In the genomic region with DNA sequence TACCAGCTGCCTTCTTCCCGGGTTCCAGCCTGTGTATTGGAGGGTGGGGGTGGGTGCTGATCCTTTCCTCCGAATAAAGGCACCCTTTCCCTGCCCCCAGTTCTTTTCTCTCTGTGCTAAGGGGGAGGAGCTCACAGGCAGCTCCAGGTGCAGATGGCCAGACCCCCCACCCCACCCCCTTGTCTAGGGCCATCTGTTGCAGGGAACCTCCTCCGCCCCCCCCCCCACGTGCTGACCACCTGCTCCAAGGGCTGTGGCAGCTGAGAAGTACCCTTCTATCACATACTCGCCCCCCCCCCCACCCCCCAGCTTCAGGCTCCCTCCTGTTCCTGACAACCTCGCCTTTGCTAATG, we compare ENCODE assay signal across 8 mouse cellular contexts. TPM values are rescaled to one million over a fixed set of nuclear protein-coding genes. Genes with fewer than 3 reads are reported as not detected.
A peak's percentile ranks its signal among the peaks of the same experiment; 100 is the strongest.
DNase-seq lines count a peak whose midpoint lies in the region; ATAC-seq and TF ChIP-seq lines count a peak whose summit lies in the region.

No protein-coding gene starts in this region.

- H3K27ac ChIP-seq in gastrocnemius, adult 2 months = peak overlapping the region; percentile 87
- H3K27ac ChIP-seq in forebrain, embryonic 15.5 days (replicated peaks) = peak overlapping the region; percentile 95
- peak overlapping the region; percentile 94 for H3K27ac ChIP-seq in midbrain, embryonic 10.5 days (replicated peaks)

- peak overlapping the region; percentile 88 for H3K4me3 ChIP-seq in gastrocnemius, adult 2 months
- peak overlapping the region; percentile 85 for H3K4me3 ChIP-seq in E14TG2a.4 (replicated peaks; ENCODE audit: low read length)
- H3K4me3 ChIP-seq in forebrain, embryonic 15.5 days = peak overlapping the region; percentile 82
- H3K4me3 ChIP-seq in midbrain, embryonic 10.5 days = peak overlapping the region; percentile 92

- no peaks in the 10 kb centered on the region for H3K27me3 ChIP-seq in E14TG2a.4 (ENCODE audit: insufficient read depth, low read length)
- H3K27me3 ChIP-seq in forebrain, embryonic 15.5 days = no peaks in the 10 kb centered on the region
- peaks cover 11% of the 10 kb centered on the region for H3K27me3 ChIP-seq in midbrain, embryonic 10.5 days (ENCODE audit: low read depth, poor library complexity, severe bottlenecking)

- peak overlapping the region; percentile 77 for H3K4me2 ChIP-seq in forebrain, embryonic 15.5 days (replicated peaks)

- H3K9me3 ChIP-seq in E14TG2a.4 (ENCODE audit: low read length) = no peaks in the 10 kb centered on the region
- H3K9me3 ChIP-seq in forebrain, embryonic 15.5 days = no peaks in the 10 kb centered on the region
- H3K9me3 ChIP-seq in midbrain, embryonic 10.5 days (replicated peaks) = no peaks in the 10 kb centered on the region

- H3K9ac ChIP-seq in forebrain, embryonic 15.5 days (replicated peaks) = no peak overlapping the region

- no peak for DNase-seq in gastrocnemius, adult 2 months
- DNase-seq in gastrocnemius, adult 18-20 months (ENCODE audit: low spot score) = no peak
- DNase-seq in midbrain, embryonic 10.5 days (ENCODE audit: low spot score) = peak; percentile 65
- no peak for DNase-seq in adrenal gland, postnatal 25 days
- no peak for DNase-seq in right cerebral cortex, postnatal 25 days
- DNase-seq in adrenal gland, adult 2 months = no peak

- peak; percentile 41 for ATAC-seq in forebrain, embryonic 15.5 days (replicated peaks)

- peaks cover 73% of the 10 kb centered on the region for H3K4me1 ChIP-seq in E14TG2a.4 (replicated peaks; ENCODE audit: low read depth, low read length)
- peaks cover 49% of the 10 kb centered on the region for H3K4me1 ChIP-seq in forebrain, embryonic 15.5 days
- peaks cover 59% of the 10 kb centered on the region for H3K4me1 ChIP-seq in midbrain, embryonic 10.5 days

- intact Hi-C loops in gastrocnemius, adult 2 months (cut with DNase I) = loop anchor here (1.0 to 5.0 kb wide), 2 partner anchors 28 to 96 kb away; no protein-coding TSS in a partner anchor

- peaks cover 34% of the 10 kb centered on the region for H3K36me3 ChIP-seq in E14TG2a.4 (ENCODE audit: insufficient read depth, low read length)
- H3K36me3 ChIP-seq in forebrain, embryonic 15.5 days = peaks cover 11% of the 10 kb centered on the region
- H3K36me3 ChIP-seq in midbrain, embryonic 10.5 days = peaks cover 24% of the 10 kb centered on the region

- 0% methylated on average over 5 of the region's 6 CpGs for WGBS in forebrain, embryonic 15.5 days
- 1% methylated on average over 5 of the region's 6 CpGs for WGBS in midbrain, embryonic 10.5 days

- TF ChIP-seq CTCF in gastrocnemius, adult 2 months (IDR thresholded peaks at IDR 0.05) = no peak
- no peak for TF ChIP-seq CTCF in E14TG2a.4 (conservative IDR thresholded peaks at IDR 0.05; ENCODE audit: low read length)

RNA-seq across cellular contexts. Expression of gene Numbl, which starts 0.4 kb away (rescaled TPM):
- 1 to 10 TPM; 3.8 to 4.2 TPM for total RNA-seq in gastrocnemius, adult 2 months (2021)
- total RNA-seq in gastrocnemius, adult 18-20 months (2021) = 1 to 10 TPM; 2.2 to 2.8 TPM
- polyA plus RNA-seq in forebrain, embryonic 15.5 days (2015; fragmentation: Nextera tagmentation; extraction: Ambion mirVana) = 47.2 and 49.0 TPM in 2 replicates
- 21.0 and 25.7 TPM in 2 replicates for polyA plus RNA-seq in midbrain, embryonic 10.5 days (2016; fragmentation: Nextera tagmentation; extraction: Ambion mirVana)
- total RNA-seq in adrenal gland, postnatal 25 days (2021) = 8.4 and 12.6 TPM in 2 replicates
- total RNA-seq in adrenal gland, adult 2 months (2021) = 10 to 100 TPM in 1 of 2 experiments, 1 to 10 TPM in 1; 5.2 to 13.3 TPM
- 37.2 and 48.0 TPM in 2 replicates for polyA plus RNA-seq in adrenal gland, adult 2 months (2012; rRNA removed)

RNA-seq across cellular contexts. Expression of gene Coq8b, which starts 25.0 kb away (rescaled TPM):
- 1 to 10 TPM; 3.2 to 3.4 TPM for total RNA-seq in gastrocnemius, adult 2 months (2021)
- 1 to 10 TPM; 2.6 to 2.9 TPM for total RNA-seq in gastrocnemius, adult 18-20 months (2021)
- 26.1 and 27.8 TPM in 2 replicates for polyA plus RNA-seq in forebrain, embryonic 15.5 days (2015; fragmentation: Nextera tagmentation; extraction: Ambion mirVana)
- 23.1 and 24.1 TPM in 2 replicates for polyA plus RNA-seq in midbrain, embryonic 10.5 days (2016; fragmentation: Nextera tagmentation; extraction: Ambion mirVana)
- 74.4 and 90.3 TPM in 2 replicates for total RNA-seq in adrenal gland, postnatal 25 days (2021)
- total RNA-seq in adrenal gland, adult 2 months (2021) = 10 to 100 TPM; 49.7 to 64.4 TPM
- polyA plus RNA-seq in adrenal gland, adult 2 months (2012; rRNA removed) = 175 and 219 TPM in 2 replicates

RNA-seq across cellular contexts. Expression of gene Itpkc, which starts 29.4 kb away (rescaled TPM):
- total RNA-seq in gastrocnemius, adult 2 months (2021) = 1 to 10 TPM; 3.9 to 4.3 TPM
- 1 to 10 TPM; 3.8 to 4.2 TPM for total RNA-seq in gastrocnemius, adult 18-20 months (2021)
- 6.8 and 7.1 TPM in 2 replicates for polyA plus RNA-seq in forebrain, embryonic 15.5 days (2015; fragmentation: Nextera tagmentation; extraction: Ambion mirVana)
- polyA plus RNA-seq in midbrain, embryonic 10.5 days (2016; fragmentation: Nextera tagmentation; extraction: Ambion mirVana) = 5.3 and 5.9 TPM in 2 replicates
- total RNA-seq in adrenal gland, postnatal 25 days (2021) = 15.9 and 18.3 TPM in 2 replicates
- total RNA-seq in adrenal gland, adult 2 months (2021) = 10 to 100 TPM; 12.7 to 15.5 TPM
- 10.1 and 10.6 TPM in 2 replicates for polyA plus RNA-seq in adrenal gland, adult 2 months (2012; rRNA removed)

Comparison
In these comparisons a context has a peak if more than half of its experiments do, and no peak if none do; other contexts are left out.
1. RNA of gene Coq8b, which starts 25.0 kb away (total RNA-seq): 74.4 to 90.3 TPM in adrenal gland, postnatal 25 days and 49.7 to 64.4 TPM in adrenal gland, adult 2 months; 3.2 to 3.4 TPM in gastrocnemius, adult 2 months and 2.6 to 2.9 TPM in gastrocnemius, adult 18-20 months; every median in the first group is over 10 times any median in the second.
2. Peak in every context shown above with its lines, with median percentiles within 50 percentile points of each other: H3K27ac ChIP-seq and H3K4me3 ChIP-seq.